In genomic region chr3:144617633-144618180, GRCm38 (mm10) we compare ENCODE assay signal across 9 mouse cellular contexts. TPM values are rescaled to one million over a fixed set of nuclear protein-coding genes. Genes with fewer than 3 reads are reported as not detected.
DNase-seq lines count a peak whose midpoint lies in the region; ATAC-seq and TF ChIP-seq lines count a peak whose summit lies in the region.
"Had no signal": no experiment of that assay in that cellular context is flagged by ENCODE, and none has a peak within 500 bp of the region (broad histone marks: within the 10 kb centered on the region; RNA-seq: fewer than 3 reads in every experiment).

No protein-coding gene starts in this region.

- no peak for DNase-seq in forebrain, embryonic 10.5 days (ENCODE audit: extremely low spot score, low spot score)
- DNase-seq in liver, embryonic 11.5 days (ENCODE audit: low spot score) = no peak
- no peak for DNase-seq in liver
- peak; percentile 54 to 58 for DNase-seq in heart, postnatal 10 days
- DNase-seq in adrenal gland, postnatal 10 days = no peak
- DNase-seq in cerebellum, adult 9-11 months = no peak

- H3K4me2 ChIP-seq in forebrain, embryonic 16.5 days (ENCODE audit: low read length) = no peak overlapping the region
- H3K4me2 ChIP-seq in liver, embryonic 11.5 days = no peak overlapping the region
- H3K4me2 ChIP-seq: limb, embryonic 13.5 days had no signal

- intact Hi-C loops in heart, postnatal 10 days (cut with DNase I) = loop anchor here (1.0 to 2.0 kb wide), 4 partner anchors 47 to 164 kb away; partner anchors contain the start of genes Hs2st1, Selenof and Sh3glb1

- ATAC-seq in forebrain, embryonic 16.5 days = no peak
- 0 out of 2 replicates have a peak, but pooled peaks have one; percentile 11 for ATAC-seq in liver, embryonic 11.5 days (replicated peaks; ENCODE audit: low FRiP score)

- no peak for TF ChIP-seq POLR2A in small intestine, adult 2 months (IDR thresholded peaks at IDR 0.05; ENCODE audit: low read depth, low read length)

- WGBS in forebrain, embryonic 10.5 days = 90% methylated on average over 10 of the region's 10 CpGs
- WGBS in forebrain, embryonic 16.5 days = 85% methylated on average over 10 of the region's 10 CpGs
- 82% methylated on average over 10 of the region's 10 CpGs for WGBS in liver, embryonic 11.5 days
- WGBS in small intestine, adult 2 months = 69% methylated on average over 10 of the region's 10 CpGs

- peak overlapping the region; percentile 21; the same call in 1 of the 2 replicates for H3K27ac ChIP-seq in forebrain, embryonic 10.5 days
- H3K27ac ChIP-seq in forebrain, embryonic 16.5 days (ENCODE audit: low read length) = no peak overlapping the region
- no peak overlapping the region for H3K27ac ChIP-seq in liver, embryonic 11.5 days (ENCODE audit: low read depth, low read length)
- peak overlapping the region; percentile 27 for H3K27ac ChIP-seq in small intestine, adult 2 months (ENCODE audit: insufficient read depth, low read depth, low read length)
- H3K27ac ChIP-seq: limb, embryonic 13.5 days had no signal

- no peaks in the 10 kb centered on the region for H3K27me3 ChIP-seq in forebrain, embryonic 10.5 days (ENCODE audit: poor library complexity, severe bottlenecking)
- no peaks in the 10 kb centered on the region for H3K27me3 ChIP-seq in forebrain, embryonic 16.5 days (replicated peaks; ENCODE audit: control insufficient read depth, insufficient read depth, low read length)
- no peaks in the 10 kb centered on the region for H3K27me3 ChIP-seq in liver, embryonic 11.5 days (replicated peaks; ENCODE audit: control insufficient read depth, insufficient read depth, low read length)
- no peaks in the 10 kb centered on the region; the same call in 1 of the 2 replicates for H3K27me3 ChIP-seq in small intestine, adult 2 months (ENCODE audit: control insufficient read depth, insufficient read depth, low read length)
- H3K27me3 ChIP-seq: limb, embryonic 13.5 days had no signal

- H3K4me1 ChIP-seq in forebrain, embryonic 10.5 days = peaks cover 15% of the 10 kb centered on the region
- peaks cover 3% of the 10 kb centered on the region; the same call in 1 of the 2 replicates for H3K4me1 ChIP-seq in forebrain, embryonic 16.5 days (replicated peaks; ENCODE audit: control insufficient read depth, insufficient read depth, low read length)
- H3K4me1 ChIP-seq in liver, embryonic 11.5 days (replicated peaks; ENCODE audit: control insufficient read depth, insufficient read depth, low read length) = peaks cover 2% of the 10 kb centered on the region
- peaks cover 2% of the 10 kb centered on the region; the same call in 1 of the 2 replicates for H3K4me1 ChIP-seq in small intestine, adult 2 months (ENCODE audit: control insufficient read depth, insufficient read depth, insufficient read length, low read length)

- TF ChIP-seq CTCF in small intestine, adult 2 months (IDR thresholded peaks at IDR 0.05; ENCODE audit: extremely low read depth, insufficient read length, insufficient replicate concordance, low read depth, low read length) = no peak

- H3K4me3 ChIP-seq in forebrain, embryonic 10.5 days = no peak overlapping the region
- no peak overlapping the region for H3K4me3 ChIP-seq in forebrain, embryonic 16.5 days (replicated peaks; ENCODE audit: low read length)
- no peak overlapping the region for H3K4me3 ChIP-seq in liver, embryonic 11.5 days (ENCODE audit: low read depth, low read length)
- H3K4me3 ChIP-seq in small intestine, adult 2 months (ENCODE audit: low read depth, low read length) = no peak overlapping the region
- H3K4me3 ChIP-seq: limb, embryonic 13.5 days had no signal

- H3K36me3 ChIP-seq in forebrain, embryonic 10.5 days (replicated peaks) = no peaks in the 10 kb centered on the region
- H3K36me3 ChIP-seq in forebrain, embryonic 16.5 days (ENCODE audit: control insufficient read depth, insufficient read depth) = no peaks in the 10 kb centered on the region
- no peaks in the 10 kb centered on the region for H3K36me3 ChIP-seq in liver, embryonic 11.5 days (ENCODE audit: control insufficient read depth, insufficient read depth, low read length)
- no peaks in the 10 kb centered on the region for H3K36me3 ChIP-seq in small intestine, adult 2 months (ENCODE audit: control insufficient read depth, insufficient read depth, low read length)
- H3K36me3 ChIP-seq: limb, embryonic 13.5 days had no signal

- H3K9me3 ChIP-seq in forebrain, embryonic 10.5 days = peaks cover 6% of the 10 kb centered on the region; the same call in 1 of the 2 replicates
- H3K9me3 ChIP-seq in forebrain, embryonic 16.5 days (ENCODE audit: control insufficient read depth, low read length) = no peaks in the 10 kb centered on the region
- no peaks in the 10 kb centered on the region; the same call in 1 of the 2 replicates for H3K9me3 ChIP-seq in liver, embryonic 11.5 days (ENCODE audit: control insufficient read depth, low read length)
- H3K9me3 ChIP-seq: limb, embryonic 13.5 days had no signal

- no peak overlapping the region for H3K9ac ChIP-seq in forebrain, embryonic 16.5 days (replicated peaks; ENCODE audit: low read depth, low read length)
- no peak overlapping the region for H3K9ac ChIP-seq in liver, embryonic 11.5 days (ENCODE audit: low read depth, low read length)
- H3K9ac ChIP-seq: limb, embryonic 13.5 days had no signal

RNA-seq across cellular contexts. Expression of gene Selenof, which starts 47.6 kb away (rescaled TPM):
- 480 and 492 TPM in 2 replicates for polyA plus RNA-seq in forebrain, embryonic 10.5 days (2016; fragmentation: Nextera tagmentation; extraction: Ambion mirVana)
- polyA plus RNA-seq in forebrain, embryonic 16.5 days (2015; fragmentation: Nextera tagmentation; extraction: Ambion mirVana) = 538 and 568 TPM in 2 replicates
- 369 and 370 TPM in 2 replicates for polyA plus RNA-seq in liver, embryonic 11.5 days (2014; fragmentation: Nextera tagmentation; extraction: Ambion mirVana)
- 100 to 1,000 TPM; 208 to 218 TPM for total RNA-seq in heart, postnatal 10 days (2021)
- 44.9 and 74.2 TPM in 2 replicates for polyA plus RNA-seq in small intestine, adult 2 months (2012; rRNA removed)
- 100 to 1,000 TPM; 283 to 295 TPM for total RNA-seq in adrenal gland, postnatal 10 days (2021)

RNA-seq across cellular contexts. Expression of gene Hs2st1, which starts 47.7 kb away (rescaled TPM):
- polyA plus RNA-seq in forebrain, embryonic 10.5 days (2016; fragmentation: Nextera tagmentation; extraction: Ambion mirVana) = 12.4 and 13.7 TPM in 2 replicates
- 16.3 and 17.7 TPM in 2 replicates for polyA plus RNA-seq in forebrain, embryonic 16.5 days (2015; fragmentation: Nextera tagmentation; extraction: Ambion mirVana)
- polyA plus RNA-seq in liver, embryonic 11.5 days (2014; fragmentation: Nextera tagmentation; extraction: Ambion mirVana) = 7.2 and 7.3 TPM in 2 replicates
- total RNA-seq in heart, postnatal 10 days (2021) = 10 to 100 TPM; 17.0 to 19.7 TPM
- polyA plus RNA-seq in small intestine, adult 2 months (2012; rRNA removed) = 1.3 and 2.3 TPM in 2 replicates
- total RNA-seq in adrenal gland, postnatal 10 days (2021) = 10 to 100 TPM; 19.2 to 19.5 TPM

Comparison
In these comparisons a context has a peak if more than half of its experiments do, and no peak if none do; other contexts are left out.
1. H3K27ac ChIP-seq: peak in forebrain, embryonic 10.5 days (single experiment) and small intestine, adult 2 months (single experiment); none in forebrain, embryonic 16.5 days (single experiment) and liver, embryonic 11.5 days (single experiment).
2. DNase-seq: peak in heart, postnatal 10 days (2 of 2); none in forebrain, embryonic 10.5 days (single experiment), liver, embryonic 11.5 days (single experiment), liver (single experiment), adrenal gland, postnatal 10 days (single experiment) and cerebellum, adult 9-11 months (single experiment).